Mouse (Mus musculus) midbrain, embryonic 10.5 days (tissue): ENCODE data around the gene Slc9b1. TPM values are rescaled to one million over a fixed set of nuclear protein-coding genes. Genes with fewer than 3 reads are reported as not detected.

Experiments used
- polyA plus RNA-seq: library from polyadenylated mRNA; unstranded; fragments of >200 nt; fragmentation: Nextera tagmentation; extraction: Ambion mirVana; gene quantifications from 2 replicates; pipeline ENCODE4 v1.2.1, GENCODE M21; 2016

Slc9b1 gene
- polyA plus RNA-seq, 1 experiment from 2014 or later: 0.14 TPM

Other genes with a start within 250 kb of the Slc9b1 start
- gene Cenpe, start 135.5 kb upstream of the Slc9b1 start, polyA plus RNA-seq: 34.8 and 37.7 TPM in 2 replicates
- gene Bdh2, start 66.8 kb upstream of the Slc9b1 start, polyA plus RNA-seq: 6.1 and 8.1 TPM in 2 replicates
- gene Slc9b2, start 40.3 kb upstream of the Slc9b1 start, polyA plus RNA-seq: 1.2 and 2.8 TPM in 2 replicates
- gene Cisd2, start 75.9 kb downstream of the Slc9b1 start, polyA plus RNA-seq: 87.4 and 94.2 TPM in 2 replicates
- gene Ube2d3, start 90.1 kb downstream of the Slc9b1 start, polyA plus RNA-seq: 548 and 568 TPM in 2 replicates
- 3.9 and 4.2 TPM in 2 replicates for gene Manba, start 137.6 kb downstream of the Slc9b1 start, polyA plus RNA-seq